Mouse (Mus musculus) olfactory bulb, adult 2 months (tissue): ENCODE measurements at regions not wholly inside any gene's neighbourhood (a gene's known extent, or its start where the extent isn't known, plus 50 kb on each side); places are given as distances from the start of the nearest gene placed in this dataset.

ENCODE experiments used
- CTCF ChIP-seq: fragments of 200-500 bp; IDR thresholded peaks from 2 replicates; pipeline ENCODE4 v1.5.1; 2012; ENCODE audit warnings: low read depth, mild to moderate bottlenecking, low read length, moderate library complexity; ENCODE audit not compliant: insufficient read depth
- POLR2A ChIP-seq: fragments of 200-500 bp; IDR thresholded peaks from 2 replicates; pipeline ENCODE4 v1.6.1; 2012; ENCODE audit warnings: mild to moderate bottlenecking, low read depth, low read length, moderate library complexity; ENCODE audit not compliant: insufficient read depth

- TF ChIP-seq CTCF (no peak), POLR2A (no peak)
These were observed 92.1 kb downstream of the Dact1 start for GRCm38 (mm10) chr12:71401621-71402416.
